21 mouse cellular contexts compared by ENCODE assay signal in genomic region chr16:97759681-97760080, GRCm38 (mm10). TPM values are rescaled to one million over a fixed set of nuclear protein-coding genes. Genes with fewer than 3 reads are reported as not detected.
DNase-seq lines count a peak whose midpoint lies in the region; ATAC-seq and TF ChIP-seq lines count a peak whose summit lies in the region.
"Had no signal": no experiment of that assay in that cellular context is flagged by ENCODE, and none has a peak within 500 bp of the region (broad histone marks: within the 10 kb centered on the region; RNA-seq: fewer than 3 reads in every experiment).

No protein-coding gene starts in this region.

- H3K9ac ChIP-seq in heart, embryonic 13.5 days, result 0 out of 2 replicates have a peak overlapping the region, but pooled peaks have one; percentile 5
- no peak overlapping the region for H3K9ac ChIP-seq in heart, adult 2 months (ENCODE audit: low read depth, low read length)
- no peak overlapping the region for H3K9ac ChIP-seq in lung, postnatal 0 days (replicated peaks; ENCODE audit: low read depth)
- H3K9ac ChIP-seq in intestine, embryonic 15.5 days, result no peak overlapping the region
- H3K9ac ChIP-seq in stomach, postnatal 0 days (ENCODE audit: low read length), result no peak overlapping the region
- H3K9ac ChIP-seq: hindbrain, embryonic 12.5 days; liver, embryonic 14.5 days had no signal

- no peak for TF ChIP-seq POLR2A in heart, adult 2 months (IDR thresholded peaks at IDR 0.05; ENCODE audit: insufficient read depth, low read depth, low read length)

- TF ChIP-seq CTCF in heart, adult 2 months (IDR thresholded peaks at IDR 0.05), result no peak
- no peak for TF ChIP-seq CTCF in lung, postnatal 0 days (IDR thresholded peaks at IDR 0.05)
- TF ChIP-seq CTCF in stomach, postnatal 0 days (IDR thresholded peaks at IDR 0.05; ENCODE audit: low read depth), result no peak

- no peak overlapping the region for H3K4me2 ChIP-seq in heart, embryonic 13.5 days
- H3K4me2 ChIP-seq in lung, postnatal 0 days (replicated peaks; ENCODE audit: low read depth, low read length), result no peak overlapping the region
- H3K4me2 ChIP-seq in intestine, embryonic 15.5 days (replicated peaks), result peak overlapping the region; percentile 16; the same call in 1 of the 2 replicates
- H3K4me2 ChIP-seq in stomach, postnatal 0 days (replicated peaks; ENCODE audit: low read depth), result peak overlapping the region; percentile 25
- H3K4me2 ChIP-seq: hindbrain, embryonic 12.5 days had no signal

- intact Hi-C loops in heart, adult 2 months (cut with DNase I), result no loop called here

- H3K27ac ChIP-seq in heart, embryonic 13.5 days (replicated peaks), result peak overlapping the region; percentile 68
- no peak overlapping the region for H3K27ac ChIP-seq in heart, adult 2 months
- H3K27ac ChIP-seq in lung, postnatal 0 days (ENCODE audit: low read length), result peak overlapping the region; percentile 9
- no peak overlapping the region; the same call in 1 of the 2 replicates for H3K27ac ChIP-seq in intestine, embryonic 15.5 days
- peak overlapping the region; percentile 58 for H3K27ac ChIP-seq in stomach, postnatal 0 days (replicated peaks)
- H3K27ac ChIP-seq: gastrocnemius, adult 2 months; hindbrain, embryonic 12.5 days; liver, embryonic 14.5 days; midbrain, embryonic 10.5 days had no signal

- peaks cover 46% of the 10 kb centered on the region for H3K4me1 ChIP-seq in heart, embryonic 13.5 days
- no peaks in the 10 kb centered on the region for H3K4me1 ChIP-seq in heart, adult 2 months (ENCODE audit: control insufficient read depth, insufficient read depth, low read length)
- peaks cover 8% of the 10 kb centered on the region; the same call in 1 of the 2 replicates for H3K4me1 ChIP-seq in lung, postnatal 0 days (ENCODE audit: insufficient read depth, low read depth, low read length)
- H3K4me1 ChIP-seq in intestine, embryonic 15.5 days (replicated peaks), result peaks cover 28% of the 10 kb centered on the region
- no peaks in the 10 kb centered on the region for H3K4me1 ChIP-seq in stomach, postnatal 0 days (replicated peaks; ENCODE audit: control insufficient read depth, insufficient read depth)

- no peak for DNase-seq in heart, adult 2 months
- DNase-seq in lung, postnatal 0 days (ENCODE audit: low spot score), result no peak
- no peak for DNase-seq in lung, adult 18-20 months
- DNase-seq in stomach, postnatal 0 days (ENCODE audit: low spot score), result no peak
- no peak for DNase-seq in adrenal gland, postnatal 4 days (ENCODE audit: low spot score in 2 of 2)
- DNase-seq: adrenal gland, adult 2 months; cerebellum, adult 2 months; gastrocnemius, adult 2 months; kidney, adult 11 months; kidney, postnatal 25 days; lung, postnatal 36 days; retina, postnatal 1 day had no signal

- H3K79me2 ChIP-seq in heart, adult 2 months (replicated peaks; ENCODE audit: control insufficient read depth, insufficient read depth, low read length), result no peaks in the 10 kb centered on the region

- 14% methylated on average over 3 of the region's 3 CpGs for WGBS in heart, embryonic 13.5 days
- WGBS in heart, adult 2 months, result 53% methylated on average over 3 of the region's 3 CpGs
- WGBS in lung, postnatal 0 days, result 39% methylated on average over 3 of the region's 3 CpGs
- 22% methylated on average over 3 of the region's 3 CpGs for WGBS in intestine, embryonic 15.5 days
- WGBS in stomach, postnatal 0 days, result 31% methylated on average over 3 of the region's 3 CpGs

- H3K36me3 ChIP-seq in heart, embryonic 13.5 days, result no peaks in the 10 kb centered on the region
- no peaks in the 10 kb centered on the region for H3K36me3 ChIP-seq in heart, adult 2 months (ENCODE audit: control insufficient read depth, insufficient read depth, low read length)
- H3K36me3 ChIP-seq in lung, postnatal 0 days (ENCODE audit: insufficient read depth, low read length), result no peaks in the 10 kb centered on the region
- H3K36me3 ChIP-seq in intestine, embryonic 15.5 days, result no peaks in the 10 kb centered on the region
- H3K36me3 ChIP-seq in stomach, postnatal 0 days (ENCODE audit: control insufficient read depth, insufficient read depth, low read length), result no peaks in the 10 kb centered on the region
- H3K36me3 ChIP-seq: hindbrain, embryonic 12.5 days; midbrain, embryonic 10.5 days had no signal

- TF ChIP-seq EP300 in heart, adult 2 months (IDR thresholded peaks at IDR 0.05; ENCODE audit: insufficient read depth, low read depth, low read length), result no peak
- no peak for TF ChIP-seq EP300 in lung, postnatal 0 days (IDR thresholded peaks at IDR 0.05)
- TF ChIP-seq EP300 in stomach, postnatal 0 days (optimal IDR thresholded peaks at IDR 0.05), result no peak

- H3K9me3 ChIP-seq in heart, embryonic 13.5 days, result no peaks in the 10 kb centered on the region
- H3K9me3 ChIP-seq in lung, postnatal 0 days (ENCODE audit: low read length), result no peaks in the 10 kb centered on the region
- no peaks in the 10 kb centered on the region for H3K9me3 ChIP-seq in intestine, embryonic 15.5 days
- H3K9me3 ChIP-seq in stomach, postnatal 0 days (ENCODE audit: control insufficient read depth, low read length), result no peaks in the 10 kb centered on the region
- H3K9me3 ChIP-seq: hindbrain, embryonic 12.5 days; midbrain, embryonic 10.5 days had no signal

- H3K27me3 ChIP-seq in heart, embryonic 13.5 days (replicated peaks), result peaks cover 37% of the 10 kb centered on the region
- peaks cover 11% of the 10 kb centered on the region for H3K27me3 ChIP-seq in heart, adult 2 months (ENCODE audit: control insufficient read depth, insufficient read depth, low read length)
- H3K27me3 ChIP-seq in lung, postnatal 0 days (replicated peaks; ENCODE audit: insufficient read depth, low read length), result peaks cover 26% of the 10 kb centered on the region
- H3K27me3 ChIP-seq in intestine, embryonic 15.5 days (replicated peaks), result peaks cover 21% of the 10 kb centered on the region
- H3K27me3 ChIP-seq in stomach, postnatal 0 days (ENCODE audit: control insufficient read depth, insufficient read depth, low read length), result no peaks in the 10 kb centered on the region

- H3K4me3 ChIP-seq in heart, embryonic 13.5 days, result no peak overlapping the region
- no peak overlapping the region for H3K4me3 ChIP-seq in heart, adult 2 months
- H3K4me3 ChIP-seq in lung, postnatal 0 days (ENCODE audit: low read depth, low read length), result no peak overlapping the region
- no peak overlapping the region for H3K4me3 ChIP-seq in intestine, embryonic 15.5 days (replicated peaks)
- no peak overlapping the region for H3K4me3 ChIP-seq in stomach, postnatal 0 days (ENCODE audit: low read depth, low read length)
- H3K4me3 ChIP-seq: gastrocnemius, adult 2 months; hindbrain, embryonic 12.5 days; midbrain, embryonic 10.5 days; myocyte had no signal

- ATAC-seq in heart, embryonic 13.5 days (ENCODE audit: extremely low read depth, insufficient number of reproducible peaks, low FRiP score, low TSS enrichment), result no peak
- no peak for ATAC-seq in lung, postnatal 0 days
- ATAC-seq in intestine, embryonic 15.5 days, result no peak
- ATAC-seq in stomach, postnatal 0 days (ENCODE audit: low FRiP score, low TSS enrichment), result no peak
- ATAC-seq: forebrain, embryonic 16.5 days had no signal

RNA-seq across cellular contexts. Expression of gene Ripk4, which starts 3.9 kb away (rescaled TPM):
- 2.7 and 3.0 TPM in 2 replicates for polyA plus RNA-seq in heart, embryonic 13.5 days (2015; fragmentation: Nextera tagmentation; extraction: Ambion mirVana)
- under 1 TPM; 0.05 to 0.07 TPM for total RNA-seq in heart, adult 2 months (2021)
- 0.29 and 0.70 TPM in 2 replicates for polyA plus RNA-seq in heart, adult 2 months (2012; rRNA removed)
- polyA plus RNA-seq in lung, postnatal 0 days (2015; fragmentation: Nextera tagmentation; extraction: Ambion mirVana), result 20.2 and 22.2 TPM in 2 replicates
- 19.6 and 21.7 TPM in 2 replicates for polyA plus RNA-seq in intestine, embryonic 15.5 days (2015; fragmentation: Nextera tagmentation; extraction: Ambion mirVana)
- polyA plus RNA-seq in stomach, postnatal 0 days (2015; fragmentation: Nextera tagmentation; extraction: Ambion mirVana), result 20.4 and 24.1 TPM in 2 replicates
- 1 to 10 TPM in 1 of 2 experiments, under 1 TPM in 1; 0.34 to 1.5 TPM for total RNA-seq in adrenal gland, postnatal 4 days (2021)
- total RNA-seq: common myeloid progenitor, adult 5-6 weeks; gastrocnemius, adult 2 months; neutrophil, adult 5-6 weeks had no signal
- polyA plus RNA-seq: myocyte had no signal

Comparison
In these comparisons a context has a peak if more than half of its experiments do, and no peak if none do; other contexts are left out.
1. H3K27ac ChIP-seq: peak in heart, embryonic 13.5 days (single experiment), lung, postnatal 0 days (single experiment) and stomach, postnatal 0 days (single experiment); none in heart, adult 2 months (single experiment) and intestine, embryonic 15.5 days (single experiment).
2. H3K4me2 ChIP-seq: peak in intestine, embryonic 15.5 days (single experiment) and stomach, postnatal 0 days (single experiment); none in heart, embryonic 13.5 days (single experiment) and lung, postnatal 0 days (single experiment).